Mouse (Mus musculus): ENCODE results near the gene Urm1.
"Not testable (repeated sequence)": the region's sequence is repeated elsewhere in the genome, so short reads cannot be mapped to it uniquely, and the experiment has no call there.

The Urm1 gene

DNA sequence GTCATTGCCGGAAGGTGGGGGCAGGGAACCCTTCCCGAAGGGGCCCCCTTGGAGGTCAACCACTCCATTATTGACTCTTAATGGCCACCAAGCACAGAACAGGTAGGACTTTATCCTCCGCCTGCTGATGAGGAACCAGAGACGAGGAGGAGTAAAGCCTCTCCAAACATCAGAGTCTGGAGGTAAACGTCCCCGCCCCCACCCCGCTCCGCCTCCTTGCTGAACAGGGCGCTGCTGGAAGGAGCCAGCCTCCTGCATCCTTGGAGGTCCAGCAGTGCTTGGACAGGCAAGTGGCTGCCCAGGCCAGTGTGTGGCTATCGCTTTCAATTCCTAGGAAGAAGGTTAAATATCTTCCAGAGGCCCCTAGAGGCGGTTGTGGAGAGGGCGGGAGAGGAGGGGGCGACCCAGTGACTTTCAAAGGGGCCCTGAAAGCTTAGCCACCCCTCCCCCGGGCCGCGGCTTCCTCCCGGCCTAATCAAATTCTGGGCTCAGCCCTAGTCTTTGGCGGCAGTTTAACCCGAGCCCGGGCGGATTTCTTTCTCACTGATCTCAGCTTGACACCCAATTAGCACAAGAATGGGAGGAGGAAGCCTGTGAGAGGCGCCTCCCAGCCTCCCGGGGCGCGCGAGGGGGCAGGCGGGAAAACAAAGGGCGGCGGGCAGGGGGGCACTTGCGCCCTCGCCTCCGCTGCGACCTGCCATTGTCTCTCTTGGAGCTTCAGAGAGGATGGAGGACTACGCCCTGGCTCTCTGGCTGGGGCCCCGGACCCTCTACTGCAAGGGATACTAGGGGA, at the start of gene Urm1:
Urm1 (plus strand) TSS at position 51 of the 793 bp plus-strand sequence.
- peak; percentile 51 for DNase-seq

DNA sequence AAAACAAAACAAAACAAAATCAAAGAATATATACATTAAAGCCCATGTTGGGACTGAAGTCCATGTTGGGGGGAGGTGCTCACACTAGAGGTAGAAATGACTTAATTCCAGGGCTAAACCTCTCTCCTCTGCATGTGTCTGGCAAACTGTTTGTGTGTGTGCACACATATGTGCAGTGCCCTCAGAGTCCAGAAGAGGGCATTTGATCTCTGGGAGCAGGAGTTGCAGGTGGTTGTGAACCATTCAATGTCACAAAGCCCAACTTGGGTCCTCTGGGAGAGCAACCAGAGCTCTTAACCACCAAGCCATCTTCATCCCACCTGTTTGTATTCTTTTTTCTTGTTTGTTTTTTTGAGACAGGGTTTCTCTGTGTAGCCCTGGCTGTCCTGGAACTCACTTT, 49.7 kb upstream of the Urm1 start:
- no peak for DNase-seq

DNA sequence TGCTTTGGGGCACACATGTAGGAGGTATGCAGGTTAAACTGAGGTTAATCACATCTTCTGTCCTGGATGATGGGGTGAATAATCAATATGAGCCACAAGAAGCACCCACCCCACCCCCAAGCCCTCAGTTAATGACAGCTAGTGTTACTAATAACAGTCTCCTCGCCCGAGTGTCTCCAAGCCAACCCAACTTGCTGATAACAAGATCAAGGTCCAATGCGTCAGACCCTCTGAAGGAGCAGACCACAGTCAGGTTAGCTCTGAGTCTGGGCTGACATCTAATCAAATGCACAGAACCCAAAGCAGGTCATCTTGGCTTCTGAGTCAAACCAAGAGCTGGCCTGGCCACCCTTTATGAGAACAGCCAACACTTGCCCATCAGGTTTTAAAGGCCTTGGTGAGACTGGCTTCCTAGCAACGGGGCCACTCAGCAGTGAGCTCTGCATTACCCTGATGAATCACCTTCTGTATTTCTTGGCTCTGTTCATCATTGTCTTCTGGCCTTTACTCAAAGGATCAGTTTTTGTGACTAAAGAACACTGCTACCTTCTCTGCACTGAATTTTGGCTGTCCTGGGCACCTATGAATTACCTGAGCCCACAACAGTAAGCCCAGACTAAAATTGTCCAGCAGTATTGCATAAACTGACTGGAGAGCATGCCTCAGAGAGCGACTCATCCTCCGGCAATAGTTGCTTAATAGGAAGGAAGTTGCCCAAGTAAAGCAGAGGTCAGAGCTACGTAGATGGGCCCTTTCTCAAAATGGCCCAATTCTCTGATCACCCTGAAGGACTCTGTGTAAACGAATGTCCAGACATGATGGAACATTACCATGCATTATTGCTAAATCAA, 48.0 kb upstream of the Urm1 start:
- DNase-seq, result no peak

DNA sequence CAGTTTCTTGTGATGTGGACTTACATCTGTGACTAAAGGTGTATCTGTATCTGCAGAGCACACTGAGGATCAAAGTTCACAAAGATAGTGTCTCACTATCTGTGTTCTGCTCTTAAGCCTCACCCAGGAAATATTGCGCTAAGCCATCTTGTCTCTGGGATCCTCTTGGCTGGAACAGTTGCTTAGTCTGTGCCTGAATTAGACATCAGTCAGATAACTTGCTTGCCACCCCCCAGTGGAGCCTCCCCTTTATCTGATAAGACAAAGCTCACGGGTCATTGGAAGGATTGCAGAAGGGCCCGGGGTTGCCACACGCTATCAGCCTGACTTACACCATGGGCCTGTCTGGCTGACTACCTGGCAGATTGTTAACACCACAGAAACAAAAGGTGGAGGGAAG, 46.6 kb upstream of the Urm1 start:
- DNase-seq, result no peak

DNA sequence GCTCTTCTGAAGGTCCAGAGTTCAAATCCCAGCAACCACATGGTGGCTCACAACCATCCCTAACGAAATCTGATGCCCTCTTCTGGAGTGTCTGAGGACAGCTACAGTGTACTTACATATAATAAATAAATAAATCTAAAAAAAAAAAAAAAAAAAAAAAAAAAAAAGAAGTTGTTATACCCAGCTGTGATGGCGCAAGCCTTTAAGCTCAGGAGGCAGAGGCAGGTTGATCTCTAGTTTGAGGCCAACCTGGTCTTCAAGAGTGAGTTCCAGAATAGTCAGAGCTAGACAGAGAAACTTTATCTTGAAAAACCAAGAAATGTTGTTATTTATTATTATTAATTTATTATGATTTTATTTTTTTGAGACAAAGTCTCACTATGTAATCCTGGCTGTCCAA, 38.6 kb upstream of the Urm1 start:
- DNase-seq, result not testable (repeated sequence)

DNA sequence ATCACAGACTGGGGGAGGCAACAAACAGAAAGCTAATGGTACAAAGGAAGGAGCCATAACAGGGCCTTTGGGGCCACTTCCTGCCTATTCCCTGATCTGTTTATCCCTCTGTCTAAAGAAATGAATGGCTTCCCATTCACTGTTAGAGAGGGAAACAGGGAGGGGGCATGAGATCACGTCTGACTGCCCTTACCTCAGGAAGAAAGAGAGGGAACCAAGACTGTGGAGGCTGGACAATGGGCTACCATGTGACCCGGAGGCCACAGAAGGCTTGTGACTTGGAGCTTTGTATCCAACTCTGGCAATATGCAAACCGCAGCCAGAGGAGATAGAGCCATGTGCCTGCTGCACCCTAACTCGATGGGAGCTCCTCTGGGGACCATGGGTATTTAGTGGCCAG, 35.6 kb upstream of the Urm1 start:
- DNase-seq, result no peak

DNA sequence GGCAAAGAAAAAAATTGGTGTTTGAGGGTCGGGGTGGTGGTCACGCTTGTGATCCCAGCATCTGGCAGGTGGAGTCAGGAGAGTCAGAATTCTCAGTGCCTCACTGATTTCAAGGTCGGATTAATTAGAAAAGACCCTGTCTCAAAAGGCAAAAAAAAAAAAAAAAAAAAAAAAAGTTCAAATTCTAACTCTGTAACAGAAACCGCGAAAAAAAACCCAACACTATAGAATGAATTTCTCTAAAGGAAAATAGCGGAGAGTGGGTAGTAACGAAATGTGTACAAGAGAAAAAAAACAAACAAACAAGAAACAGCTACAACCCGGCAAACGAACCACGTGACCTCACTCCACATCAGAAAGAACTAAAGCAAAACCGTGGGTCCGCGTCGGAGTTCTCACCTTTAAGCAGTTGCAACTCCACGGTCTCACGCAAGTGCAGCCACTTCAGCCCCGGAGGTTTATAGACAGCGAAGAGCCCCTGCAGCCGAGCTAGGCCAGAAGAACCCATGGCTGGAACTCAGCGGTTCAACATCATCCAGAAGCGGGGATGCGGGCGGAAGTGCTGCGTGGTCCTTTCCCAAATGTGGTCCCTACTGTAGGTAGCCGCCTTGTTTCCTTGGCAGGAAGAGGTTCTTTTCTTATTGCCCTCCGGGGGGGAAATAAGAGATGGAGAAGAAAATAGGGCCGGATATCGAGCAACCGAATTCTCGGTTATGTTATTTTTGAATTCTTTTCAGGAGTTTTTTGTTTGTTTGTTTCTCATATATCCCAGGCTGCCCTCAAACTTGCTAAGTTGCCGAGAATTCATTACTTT, 32.6 kb upstream of the Urm1 start, which contains the start of gene Coq4:
Coq4 (plus strand) TSS at position 390 of the 814 bp plus-strand sequence.
- DNase-seq, result peak; percentile 88

DNA sequence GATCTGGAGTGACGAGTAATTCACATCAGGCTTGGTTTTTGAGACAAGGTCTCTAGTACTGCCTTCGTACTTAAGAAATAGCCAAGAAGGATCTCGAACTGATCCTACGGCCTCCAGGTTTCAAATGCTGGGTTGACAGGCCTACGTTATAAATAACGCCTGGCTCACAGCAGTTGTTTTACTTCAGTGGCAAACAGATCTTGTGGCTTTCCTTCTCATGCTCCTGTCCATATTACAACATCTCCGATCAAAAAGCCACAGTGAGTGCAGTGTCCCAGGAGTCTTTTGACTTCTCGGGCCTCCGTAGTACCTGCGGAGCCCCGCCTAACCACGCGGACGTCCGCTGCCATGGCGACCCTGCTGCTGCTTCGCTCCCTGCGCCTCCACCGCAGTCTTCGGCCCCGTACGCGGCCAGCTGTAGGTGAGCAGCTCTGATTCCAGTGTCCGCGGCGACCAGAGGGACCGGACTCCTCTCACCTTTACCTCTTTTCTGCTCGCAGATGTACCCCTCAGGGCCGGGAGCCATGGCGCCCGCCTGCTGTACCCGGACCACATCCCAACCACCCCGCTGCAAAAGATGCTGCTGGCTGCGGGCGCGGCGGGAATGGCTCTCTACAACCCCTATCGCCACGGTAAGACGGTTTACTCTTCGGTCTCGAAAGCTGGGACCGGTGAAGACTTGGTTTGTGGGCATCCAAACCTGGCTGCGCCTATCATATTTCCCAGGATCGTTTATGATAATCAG, 31.8 kb upstream of the Urm1 start, which contains the start of gene Trub2:
Trub2 (minus strand) TSS at position 566 of the 745 bp plus-strand sequence.
- peak; percentile 75 for DNase-seq

DNA sequence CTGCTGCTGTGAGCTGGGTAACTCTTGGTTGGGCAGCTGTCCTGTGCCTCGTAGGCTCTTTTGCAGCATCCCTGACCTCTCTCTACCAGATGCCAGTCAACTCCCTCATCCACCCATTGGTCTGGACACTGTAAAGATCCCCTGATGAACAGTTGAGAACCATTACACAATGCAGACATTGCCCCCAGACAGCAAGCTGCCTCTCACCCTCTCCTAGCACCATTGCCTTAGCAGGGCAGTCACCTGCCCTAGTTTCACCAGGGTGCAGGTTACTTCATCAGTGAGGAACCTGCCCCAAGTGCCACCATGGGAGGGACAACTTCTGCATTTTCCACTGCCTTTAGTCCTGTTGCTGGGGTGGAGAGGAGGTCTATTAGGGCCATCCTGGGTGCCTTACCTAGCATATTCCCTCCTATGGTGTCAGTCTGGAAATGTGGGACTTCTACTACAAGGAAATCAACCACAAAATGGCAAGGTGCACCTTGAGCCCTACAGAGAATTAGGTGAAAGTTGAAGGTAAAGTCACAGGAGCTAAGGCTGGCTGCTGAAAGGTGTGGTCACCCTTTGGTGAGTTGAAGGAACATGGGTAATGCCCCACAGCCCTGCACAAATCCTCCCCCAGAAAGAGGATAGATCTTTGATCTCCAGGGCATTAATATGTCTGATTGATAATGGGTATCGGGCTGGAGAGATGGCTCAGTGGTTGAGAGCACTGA, 26.9 kb upstream of the Urm1 start:
- DNase-seq, result no peak

DNA sequence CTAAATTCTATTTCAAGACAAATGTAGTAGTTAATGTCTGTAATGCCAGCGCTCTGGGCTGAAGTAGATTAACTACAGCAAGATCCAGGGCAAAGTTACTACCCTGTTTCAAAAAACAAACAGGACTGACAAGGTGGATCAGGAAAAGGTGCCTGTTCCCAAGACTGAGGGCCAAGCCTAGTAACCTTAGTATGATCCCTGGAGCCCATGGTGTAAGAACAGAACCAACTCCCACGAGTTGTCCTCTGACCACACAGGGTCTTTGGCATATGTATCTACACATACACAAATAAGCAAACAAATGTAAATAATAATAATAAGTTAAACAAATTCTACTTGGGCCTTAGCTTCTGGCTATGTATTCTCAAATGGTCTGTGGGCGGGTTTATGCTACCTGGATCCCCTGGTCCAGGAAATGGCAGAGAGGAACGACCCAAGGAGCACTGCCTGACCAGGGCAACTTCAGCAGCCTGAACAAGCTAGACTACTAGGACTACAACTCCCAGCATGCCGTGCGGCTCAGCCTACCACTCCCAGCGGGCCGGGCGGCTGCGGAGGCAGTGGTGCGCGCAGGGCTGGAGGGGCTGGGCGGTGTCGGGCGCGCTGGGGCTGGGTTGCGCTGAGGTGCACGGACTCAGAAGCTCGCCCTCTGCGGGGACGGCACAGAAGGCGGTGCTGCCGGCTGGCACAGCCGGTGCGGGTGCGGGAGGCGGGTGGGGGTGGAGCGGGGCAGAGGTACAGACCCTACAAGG, 17.6 kb upstream of the Urm1 start, which contains the start of gene Slc27a4:
Slc27a4 (plus strand) TSS at position 560 of the 752 bp plus-strand sequence.
- DNase-seq, result peak; percentile 93

DNA sequence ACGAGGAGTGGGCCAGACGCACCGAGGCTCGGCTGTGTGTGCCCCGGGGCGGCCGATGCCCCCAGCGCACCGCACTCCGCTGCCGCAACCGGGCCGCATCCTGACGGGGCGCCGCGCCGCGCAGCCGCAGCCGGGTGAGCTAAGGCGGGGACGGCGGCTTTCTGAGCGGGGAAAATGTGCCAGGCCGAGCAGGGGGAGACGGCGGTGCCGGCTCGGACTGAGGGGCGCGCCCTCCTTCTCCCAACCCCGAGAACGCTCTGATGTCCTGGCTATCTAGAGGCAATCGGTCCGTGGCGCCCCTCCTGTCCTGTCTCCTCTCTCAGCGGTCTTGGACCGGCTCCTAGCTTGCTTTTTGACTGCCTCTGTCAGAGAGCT, 17.1 kb upstream of the Urm1 start:
- DNase-seq, result no peak

DNA sequence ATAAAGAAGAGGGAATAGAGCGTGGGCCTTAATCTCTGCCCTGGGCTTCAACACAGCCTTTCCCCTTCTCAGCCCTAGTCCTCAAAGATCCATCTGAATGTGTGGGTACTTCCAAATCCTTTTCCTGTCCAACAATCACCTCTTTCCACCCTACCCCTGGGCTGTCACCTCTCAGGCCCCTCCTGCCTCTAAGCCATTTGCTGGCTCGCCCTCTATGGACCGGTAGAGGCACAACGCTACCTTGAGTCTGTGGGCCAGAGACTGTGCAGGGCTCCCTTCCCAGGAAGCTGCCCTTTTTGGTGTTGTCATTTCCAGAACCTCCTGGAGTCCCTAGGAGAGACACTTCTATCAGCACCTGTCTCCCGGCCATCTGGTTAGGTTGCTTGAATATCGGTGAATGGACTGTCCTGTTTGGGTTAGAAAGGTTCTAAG, 16.5 kb upstream of the Urm1 start:
- DNase-seq, result no peak

DNA sequence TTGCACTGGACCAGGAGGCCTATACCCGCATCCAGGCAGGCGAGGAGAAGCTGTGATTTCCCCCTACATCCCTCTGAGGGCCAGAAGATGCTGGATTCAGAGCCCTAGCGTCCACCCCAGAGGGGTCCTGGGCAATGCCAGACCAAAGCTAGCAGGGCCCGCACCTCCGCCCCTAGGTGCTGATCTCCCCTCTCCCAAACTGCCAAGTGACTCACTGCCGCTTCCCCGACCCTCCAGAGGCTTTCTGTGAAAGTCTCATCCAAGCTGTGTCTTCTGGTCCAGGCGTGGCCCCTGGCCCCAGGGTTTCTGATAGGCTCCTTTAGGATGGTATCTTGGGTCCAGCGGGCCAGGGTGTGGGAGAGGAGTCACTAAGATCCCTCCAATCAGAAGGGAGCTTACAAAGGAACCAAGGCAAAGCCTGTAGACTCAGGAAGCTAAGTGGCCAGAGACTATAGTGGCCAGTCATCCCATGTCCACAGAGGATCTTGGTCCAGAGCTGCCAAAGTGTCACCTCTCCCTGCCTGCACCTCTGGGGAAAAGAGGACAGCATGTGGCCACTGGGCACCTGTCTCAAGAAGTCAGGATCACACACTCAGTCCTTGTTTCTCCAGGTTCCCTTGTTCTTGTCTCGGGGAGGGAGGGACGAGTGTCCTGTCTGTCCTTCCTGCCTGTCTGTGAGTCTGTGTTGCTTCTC, 4.0 kb upstream of the Urm1 start:
- no peak for DNase-seq

DNA sequence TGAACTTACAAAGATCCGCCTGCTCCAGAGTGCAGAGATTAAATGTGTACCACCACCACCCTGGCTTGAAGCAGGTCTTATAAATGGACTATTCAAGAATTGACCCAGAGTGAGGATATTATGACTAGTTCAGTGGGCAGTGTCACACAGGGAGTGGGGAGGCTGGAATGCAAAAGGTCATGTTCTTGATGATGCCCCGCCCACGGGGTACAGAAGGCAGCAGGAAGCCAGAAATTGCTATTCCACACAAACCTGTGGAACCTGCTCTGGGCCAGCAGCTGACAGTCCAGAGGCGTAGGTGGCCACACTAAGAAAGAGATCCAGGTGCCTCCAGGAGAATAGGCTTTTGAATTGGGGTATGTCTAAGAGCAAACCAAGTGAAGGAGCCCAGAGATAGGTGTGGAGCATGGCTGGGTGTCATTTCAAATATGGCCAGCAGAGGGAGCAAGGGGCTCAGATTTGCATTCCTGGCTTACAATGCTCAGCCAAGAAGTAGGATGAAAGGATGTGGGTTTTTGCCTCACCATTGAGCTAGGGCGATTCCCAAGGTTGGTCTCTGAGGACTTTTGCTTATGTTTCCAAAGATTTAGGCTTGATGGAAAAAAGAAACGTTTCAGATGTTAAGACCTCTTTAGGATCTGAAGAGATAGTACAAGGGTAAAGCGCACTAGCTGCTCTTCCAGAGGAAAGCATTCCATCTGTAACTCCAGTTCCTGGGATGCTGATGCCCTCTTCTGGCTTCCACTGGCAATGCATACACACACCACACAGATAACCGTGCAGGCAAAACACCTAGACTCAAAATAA, 2.2 kb upstream of the Urm1 start:
- DNase-seq, result peak; percentile 83

DNA sequence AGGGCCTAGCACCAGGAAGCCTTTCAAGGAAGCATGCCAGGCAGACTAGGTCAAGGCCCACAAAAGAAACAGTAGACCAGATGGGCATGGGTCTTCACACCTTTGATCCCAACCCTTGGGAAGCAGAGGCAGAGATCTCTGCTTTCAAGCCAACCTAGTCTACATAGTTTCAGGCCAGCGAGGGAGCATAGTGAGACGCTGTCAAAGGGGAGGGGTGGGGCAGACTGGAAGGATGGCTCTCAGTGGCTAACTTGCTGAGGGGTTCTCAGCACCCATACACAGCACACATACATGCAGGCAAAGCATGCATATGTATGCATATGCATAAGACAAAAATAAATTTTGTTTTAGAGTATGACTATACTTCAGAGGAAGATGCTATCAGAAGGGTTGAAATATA, 512 bp upstream of the Urm1 start:
- no peak for DNase-seq

DNA sequence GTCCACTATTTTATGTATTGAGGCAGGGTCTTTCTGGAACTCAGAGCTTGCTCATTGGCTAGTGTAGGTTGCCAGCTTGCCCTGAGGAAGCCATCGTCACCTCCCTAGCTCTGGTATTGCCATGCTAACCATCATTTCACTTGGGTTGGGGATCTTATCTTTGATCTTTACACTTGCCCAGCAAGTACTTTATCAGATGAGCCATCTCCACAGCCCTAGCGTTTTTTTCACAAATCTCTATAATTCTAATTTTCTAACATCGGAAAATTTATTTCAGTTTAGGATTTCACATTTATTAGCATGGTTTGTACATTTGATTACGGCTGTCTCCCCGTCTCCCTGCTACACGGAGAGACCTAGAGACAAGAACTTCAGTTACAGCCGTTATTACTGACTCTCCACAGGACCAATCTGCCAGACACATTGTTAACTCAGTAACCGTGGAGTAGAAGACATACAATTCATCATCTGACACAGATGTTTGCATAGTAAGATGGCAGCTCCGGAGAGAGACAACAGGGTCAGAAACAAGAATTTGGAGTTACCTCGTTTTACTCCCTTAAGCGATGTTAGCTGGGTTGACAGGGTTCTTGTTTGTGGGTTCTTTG, 6.5 kb downstream of the Urm1 start:
- no peak for DNase-seq

DNA sequence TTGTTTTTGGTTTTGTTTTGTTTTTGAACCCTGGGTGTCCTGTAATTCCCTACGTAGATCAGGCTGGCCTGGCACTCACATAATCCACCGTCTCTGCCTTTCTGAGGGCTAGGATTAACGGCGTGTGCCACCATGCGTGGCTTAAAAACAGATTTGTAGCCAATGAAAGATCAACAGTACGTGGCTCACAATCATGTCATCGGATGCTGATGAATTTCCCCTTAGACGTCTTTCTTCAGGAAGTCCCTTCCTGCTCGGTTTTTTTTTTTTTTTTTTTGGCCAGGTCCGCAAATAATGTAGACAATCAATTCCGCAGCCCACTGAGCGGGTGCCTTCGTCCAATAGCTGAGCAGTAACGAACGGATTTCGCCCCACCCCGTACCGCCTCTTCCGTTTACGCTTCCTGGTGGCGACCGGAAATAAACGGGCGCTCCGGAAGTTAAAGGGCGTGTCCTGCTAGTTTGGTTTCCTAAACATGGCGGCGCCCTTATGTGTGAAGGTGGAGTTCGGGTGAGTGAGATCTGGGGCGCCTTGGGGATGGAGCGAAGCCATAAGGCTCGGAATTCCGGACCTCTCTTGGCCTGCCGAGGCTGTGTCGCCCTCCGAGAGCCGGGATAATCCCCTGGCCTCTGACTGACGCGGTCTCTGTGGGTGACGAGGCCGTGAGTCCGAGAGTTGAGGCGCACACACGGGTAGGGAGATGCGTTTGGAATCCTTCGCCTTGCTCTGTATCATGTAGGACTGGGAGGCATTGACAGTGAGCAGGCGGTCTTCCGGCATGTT, 7.2 kb downstream of the Urm1 start:
- peak; percentile 92 for DNase-seq

DNA sequence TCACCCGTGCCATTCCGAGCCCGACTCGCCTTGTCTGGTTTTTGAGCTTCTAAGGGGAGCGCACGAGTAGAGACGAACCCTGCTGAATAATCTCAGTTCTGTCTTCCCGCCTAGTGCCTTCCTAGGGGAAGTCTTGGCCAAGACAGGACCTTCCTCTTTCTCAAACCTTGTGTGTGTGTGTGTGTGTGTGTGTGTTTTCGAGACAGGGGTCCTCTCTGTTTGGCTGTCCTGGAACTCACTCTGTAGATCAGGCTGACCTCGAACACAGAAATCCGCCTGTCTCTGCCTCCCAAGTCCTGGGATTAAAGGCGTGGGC, 7.8 kb downstream of the Urm1 start:
- no peak for DNase-seq
